Mouse (Mus musculus): ENCODE data around the gene Tgfbr3l. TPM values are rescaled to one million over a fixed set of nuclear protein-coding genes. Genes with fewer than 3 reads are reported as not detected.

Gene Tgfbr3l
- total and polyA plus RNA-seq, 2 experiments from 2014 or later = 3.5 to 8.2 TPM

GRCm38 (mm10) chr8:4258678-4259077 lies 10.7 kb downstream of the Tgfbr3l start:
- peak overlapping the region; percentile 95 for H3K27ac ChIP-seq (ENCODE audit: low read depth, low read length)
- WGBS = 1% methylated on average over 30 of the region's 32 CpGs
- no peak for TF ChIP-seq CTCF (IDR thresholded peaks at IDR 0.05)
- H3K4me2 ChIP-seq (ENCODE audit: low read depth, low read length, poor library complexity, severe bottlenecking) = peak overlapping the region; percentile 77
- no peaks in the 10 kb centered on the region for H3K9me3 ChIP-seq (ENCODE audit: low read length)
- H3K27me3 ChIP-seq (ENCODE audit: insufficient read depth, low read length) = no peaks in the 10 kb centered on the region
- peak overlapping the region; percentile 78 for H3K9ac ChIP-seq (replicated peaks; ENCODE audit: low read length, poor library complexity, severe bottlenecking)
- peak overlapping the region; percentile 76 for H3K4me3 ChIP-seq (ENCODE audit: low read depth, low read length)
- peaks cover 49% of the 10 kb centered on the region for H3K36me3 ChIP-seq (ENCODE audit: insufficient read depth, low read length)
- DNase-seq (ENCODE audit: low spot score) (no peak), ATAC-seq (ENCODE audit: low FRiP score) (peak; percentile 70)
- peaks cover 10% of the 10 kb centered on the region for H3K4me1 ChIP-seq (ENCODE audit: insufficient read depth, low read length)

- H3K4me1 ChIP-seq (ENCODE audit: insufficient read depth, low read length) = peaks cover 10% of the 10 kb centered on the region
- peak; percentile 89 for ATAC-seq (ENCODE audit: low FRiP score)
- H3K36me3 ChIP-seq (ENCODE audit: insufficient read depth, low read length) = peaks cover 54% of the 10 kb centered on the region
- peak within 1 kb of the TSS; percentile 76 for H3K4me3 ChIP-seq (ENCODE audit: low read depth, low read length)
- H3K27ac ChIP-seq (ENCODE audit: low read depth, low read length) = peak within 1 kb of the TSS; percentile 95
- peak; percentile 95 for DNase-seq (ENCODE audit: low spot score)
- H3K9me3 ChIP-seq (ENCODE audit: low read length) = no peaks in the 10 kb centered on the region
- peak within 1 kb of the TSS; percentile 78 for H3K9ac ChIP-seq (replicated peaks; ENCODE audit: low read length, poor library complexity, severe bottlenecking)
- H3K4me2 ChIP-seq (ENCODE audit: low read depth, low read length, poor library complexity, severe bottlenecking) = peak within 1 kb of the TSS; percentile 77
- H3K27me3 ChIP-seq (ENCODE audit: insufficient read depth, low read length) = no peaks in the 10 kb centered on the region
- 9% methylated on average over 21 of the region's 33 CpGs for WGBS
- no peak for TF ChIP-seq CTCF (IDR thresholded peaks at IDR 0.05)
These were observed 11.3 kb downstream of the Tgfbr3l start, which contains the start of gene Ctxn1 for GRCm38 (mm10) chr8:4259125-4259804. TSS of gene Ctxn1 (minus strand) at chr8:4259274.

- WGBS = 85% methylated on average over 4 of the region's 4 CpGs
- ATAC-seq (ENCODE audit: low FRiP score) = no peak
These were observed 11.8 kb downstream of the Tgfbr3l start for GRCm38 (mm10) chr8:4259805-4260170.

GRCm38 (mm10) chr8:4263105-4263791 lies 15.2 kb downstream of the Tgfbr3l start:
- Histone ChIP-seq H3K9ac (replicated peaks; ENCODE audit: low read length, poor library complexity, severe bottlenecking) (no peak overlapping the region), H3K4me1 (ENCODE audit: insufficient read depth, low read length) (no peaks in the 10 kb centered on the region), H3K36me3 (ENCODE audit: insufficient read depth, low read length) (peaks cover 70% of the 10 kb centered on the region), H3K4me3 (ENCODE audit: low read depth, low read length) (no peak overlapping the region), H3K27me3 (ENCODE audit: insufficient read depth, low read length) (no peaks in the 10 kb centered on the region), H3K27ac (ENCODE audit: low read depth, low read length) (no peak overlapping the region), H3K4me2 (ENCODE audit: low read depth, low read length, poor library complexity, severe bottlenecking) (no peak overlapping the region), H3K9me3 (ENCODE audit: low read length) (no peaks in the 10 kb centered on the region)
- DNase-seq (ENCODE audit: low spot score) (no peak), ATAC-seq (ENCODE audit: low FRiP score) (no peak)
- TF ChIP-seq CTCF (IDR thresholded peaks at IDR 0.05) = no peak
- WGBS = 91% methylated on average over 8 of the region's 8 CpGs

More at GRCm38 (mm10) chr8:4259805-4260170, 11.8 kb downstream of the Tgfbr3l start:
- no peaks in the 10 kb centered on the region for H3K9me3 ChIP-seq (ENCODE audit: low read length)
- H3K27ac ChIP-seq (ENCODE audit: low read depth, low read length) = peak overlapping the region; percentile 95
- H3K36me3 ChIP-seq (ENCODE audit: insufficient read depth, low read length) = peaks cover 52% of the 10 kb centered on the region
- H3K4me2 ChIP-seq (ENCODE audit: low read depth, low read length, poor library complexity, severe bottlenecking) = no peak overlapping the region
- DNase-seq (ENCODE audit: low spot score) = no peak
- no peak overlapping the region for H3K4me3 ChIP-seq (ENCODE audit: low read depth, low read length)
- H3K9ac ChIP-seq (replicated peaks; ENCODE audit: low read length, poor library complexity, severe bottlenecking) = 0 out of 2 replicates have a peak overlapping the region, but pooled peaks have one; percentile 78
- TF ChIP-seq CTCF (IDR thresholded peaks at IDR 0.05) = no peak
- no peaks in the 10 kb centered on the region for H3K27me3 ChIP-seq (ENCODE audit: insufficient read depth, low read length)
- H3K4me1 ChIP-seq (ENCODE audit: insufficient read depth, low read length) = peaks cover 10% of the 10 kb centered on the region

GRCm38 (mm10) chr8:4265160-4265914 lies 17.3 kb downstream of the Tgfbr3l start:
- 93% methylated on average over 15 of the region's 15 CpGs for WGBS
- H3K4me3 ChIP-seq (ENCODE audit: low read depth, low read length) = no peak overlapping the region
- DNase-seq (ENCODE audit: low spot score) = no peak
- no peak for ATAC-seq (ENCODE audit: low FRiP score)
- H3K9me3 ChIP-seq (ENCODE audit: low read length) = no peaks in the 10 kb centered on the region
- no peak for TF ChIP-seq CTCF (IDR thresholded peaks at IDR 0.05)
- H3K36me3 ChIP-seq (ENCODE audit: insufficient read depth, low read length) = peaks cover 81% of the 10 kb centered on the region
- H3K27ac ChIP-seq (ENCODE audit: low read depth, low read length) = no peak overlapping the region
- no peak overlapping the region for H3K9ac ChIP-seq (replicated peaks; ENCODE audit: low read length, poor library complexity, severe bottlenecking)
- H3K4me1 ChIP-seq (ENCODE audit: insufficient read depth, low read length) = no peaks in the 10 kb centered on the region
- H3K27me3 ChIP-seq (ENCODE audit: insufficient read depth, low read length) = no peaks in the 10 kb centered on the region
- H3K4me2 ChIP-seq (ENCODE audit: low read depth, low read length, poor library complexity, severe bottlenecking) = no peak overlapping the region

All from midbrain, postnatal 0 days (tissue).